Mouse (Mus musculus) CD4-positive, CD25-positive, alpha-beta regulatory T cell, adult 2 months (primary cell): ENCODE results near the gene Snx14.
A peak's percentile ranks its signal among the peaks of the same experiment; 100 is the strongest.

ENCODE experiments used
- DNase-seq: peaks from one replicate; pipeline ENCODE4 v3.0.0-alpha.2; 2012; ENCODE audit warnings: low read depth, low spot score

Snx14 gene

DNA sequence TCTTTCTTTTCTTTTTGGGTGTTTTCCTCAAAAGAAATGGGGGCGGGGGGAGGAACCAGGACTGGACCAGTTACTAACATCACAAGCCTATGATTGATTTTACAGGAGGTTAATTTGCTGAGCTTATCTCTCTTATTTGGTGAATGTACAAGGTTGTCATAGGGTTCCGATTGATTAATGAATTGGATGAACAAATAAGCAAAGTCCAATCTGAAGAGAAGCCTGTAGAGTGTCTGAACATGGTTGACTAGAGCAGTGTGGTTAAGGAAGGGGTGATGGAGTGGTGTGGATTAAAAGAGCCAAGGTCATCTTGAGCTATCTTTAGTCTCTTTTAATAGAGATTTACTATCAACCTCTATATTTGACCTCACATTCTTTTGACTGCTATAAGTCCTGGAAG lies 94.3 kb downstream of the Snx14 start:
- no peak for DNase-seq

DNA sequence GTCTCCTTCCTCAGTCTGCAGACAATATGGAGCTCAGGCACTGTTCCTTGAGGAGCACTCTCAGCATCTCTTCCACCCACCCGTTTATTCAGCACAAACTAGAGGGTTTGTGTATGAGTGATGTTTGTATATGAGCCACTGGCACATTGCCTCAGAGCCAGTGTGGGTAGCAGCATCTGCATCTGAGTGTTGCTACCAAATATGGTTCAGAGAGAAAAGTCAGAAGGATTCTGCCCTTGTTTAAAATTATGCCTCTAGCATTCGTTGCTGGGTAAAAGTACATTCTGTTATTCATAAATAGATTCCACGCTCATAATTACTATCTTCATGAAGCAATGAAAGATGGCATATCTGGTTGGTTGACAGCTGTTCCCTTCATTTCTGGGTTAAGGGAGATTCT lies 96.1 kb downstream of the Snx14 start:
- DNase-seq, result no peak

DNA sequence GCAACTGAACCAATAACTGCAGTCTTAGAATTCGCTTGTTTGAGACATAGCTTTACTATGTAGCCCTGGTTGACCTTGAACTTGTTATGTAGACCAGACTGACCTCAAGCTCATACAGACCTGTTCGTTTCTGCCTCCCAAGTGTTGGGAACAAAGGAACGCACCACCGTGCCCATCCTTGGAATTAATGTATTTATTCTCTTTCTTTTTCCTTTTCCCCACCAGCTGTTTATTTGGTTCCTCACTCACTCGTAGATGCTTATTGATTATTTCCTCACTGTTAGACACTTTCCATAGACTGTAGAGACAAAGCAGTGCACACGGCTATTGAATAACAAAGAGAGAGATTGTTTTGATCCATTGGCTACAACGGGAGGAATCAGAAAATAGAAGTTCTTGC lies 96.5 kb downstream of the Snx14 start:
- no peak for DNase-seq

DNA sequence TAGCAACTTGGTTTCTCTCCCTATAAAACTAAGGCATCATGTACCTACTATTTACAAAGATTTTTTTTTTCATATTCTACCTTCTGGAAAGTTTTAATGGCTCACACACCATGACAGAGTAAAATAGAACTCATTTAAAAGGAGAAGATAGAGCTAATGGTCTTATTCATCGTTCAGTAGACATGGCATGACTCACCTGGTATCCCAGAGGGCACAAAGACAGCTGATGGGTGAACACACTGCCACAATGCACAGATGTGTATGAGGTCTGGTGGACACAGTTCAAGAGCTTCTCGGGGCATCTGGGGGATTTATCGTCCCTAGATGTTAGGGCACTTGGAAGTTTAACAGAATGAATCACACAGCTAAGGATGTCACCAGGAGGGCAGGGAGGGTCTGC lies 97.9 kb downstream of the Snx14 start:
- no peak for DNase-seq

DNA sequence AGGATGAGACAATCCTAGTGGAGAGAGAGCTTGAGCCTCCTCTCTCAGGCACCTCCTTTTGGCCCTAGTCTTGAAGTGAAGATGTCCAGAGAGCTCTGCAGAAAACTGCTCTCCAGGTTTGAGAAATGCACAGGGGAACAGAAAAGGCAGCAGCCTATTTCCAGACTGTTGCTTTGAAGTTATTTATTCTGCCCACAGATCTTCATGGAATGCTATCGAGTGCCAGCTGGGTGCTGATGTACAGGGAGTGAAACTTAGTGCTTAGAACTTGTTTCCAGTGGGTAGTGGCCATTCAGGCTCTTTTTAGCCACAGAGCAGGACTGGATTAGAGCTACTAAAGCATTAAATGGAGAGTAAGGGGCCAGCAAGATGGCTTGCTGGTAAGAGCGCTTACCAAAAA lies 102.9 kb downstream of the Snx14 start:
- DNase-seq, result no peak

DNA sequence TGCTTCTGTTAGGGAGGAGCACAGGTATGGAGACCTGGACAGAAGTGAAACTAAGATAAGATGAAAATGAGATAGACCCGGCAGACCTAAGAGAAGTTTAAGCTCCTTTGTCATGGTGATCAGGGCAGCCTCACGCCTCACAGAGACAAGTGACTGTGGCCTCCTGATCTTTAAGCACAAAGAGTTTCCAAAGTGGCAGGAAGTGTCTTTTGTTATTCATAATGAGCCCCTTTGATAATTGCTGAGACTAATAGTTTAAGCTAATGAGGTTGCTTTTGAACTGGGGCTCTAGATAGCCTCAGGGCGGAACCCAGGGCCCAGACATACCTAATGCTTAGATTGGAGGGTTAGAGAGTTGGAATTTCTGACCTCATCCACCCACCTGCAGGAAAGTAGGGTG lies 106.3 kb downstream of the Snx14 start:
- peak; percentile 61 for DNase-seq

DNA sequence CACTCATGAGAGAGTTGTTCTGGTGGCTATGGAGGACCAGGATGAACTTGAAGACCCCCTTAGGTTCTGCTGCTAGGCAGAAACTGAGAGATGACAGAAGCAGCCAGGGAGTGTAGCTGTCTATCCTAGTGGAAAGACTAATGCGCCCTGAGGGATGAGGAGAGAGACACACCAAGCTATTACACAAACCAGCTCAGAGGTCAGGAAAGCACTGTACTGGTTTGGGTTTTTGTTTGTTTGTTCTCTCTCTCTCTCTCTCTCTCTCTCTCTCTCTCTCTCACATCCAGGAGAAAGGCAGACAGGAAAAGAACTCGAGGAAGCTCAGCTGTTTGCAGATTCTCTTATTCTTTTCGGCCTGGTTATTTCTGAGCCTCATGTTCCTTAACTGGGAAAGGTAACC lies 108.4 kb downstream of the Snx14 start:
- DNase-seq, result no peak

DNA sequence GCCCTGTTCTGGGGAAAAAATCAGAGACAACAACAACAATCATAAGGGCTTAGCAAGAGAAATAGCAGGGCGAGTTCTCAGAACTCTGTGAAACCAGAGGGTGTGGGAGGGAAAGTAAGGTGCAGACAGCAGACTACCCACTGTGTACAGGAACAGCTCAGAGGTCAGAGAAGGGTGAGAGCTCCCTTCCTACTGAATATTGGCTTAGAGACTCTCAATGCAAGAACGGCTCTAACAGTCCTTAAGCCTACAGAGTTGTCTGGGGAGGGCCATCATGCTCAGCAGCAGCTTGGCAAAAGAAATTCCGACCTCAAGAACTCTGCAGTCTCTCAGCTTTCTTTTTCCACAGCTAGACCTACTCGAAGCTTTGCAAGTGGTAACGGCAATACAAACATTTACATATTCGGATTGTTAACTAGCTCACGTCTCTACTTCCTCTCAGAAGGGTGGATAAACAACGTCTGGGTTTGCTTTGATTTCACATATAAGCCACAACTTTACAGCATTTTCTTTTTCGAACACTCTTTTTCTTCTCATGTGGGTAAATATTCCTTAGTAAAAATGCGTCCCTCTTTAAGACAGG lies 109.5 kb downstream of the Snx14 start:
- DNase-seq, result peak; percentile 74

DNA sequence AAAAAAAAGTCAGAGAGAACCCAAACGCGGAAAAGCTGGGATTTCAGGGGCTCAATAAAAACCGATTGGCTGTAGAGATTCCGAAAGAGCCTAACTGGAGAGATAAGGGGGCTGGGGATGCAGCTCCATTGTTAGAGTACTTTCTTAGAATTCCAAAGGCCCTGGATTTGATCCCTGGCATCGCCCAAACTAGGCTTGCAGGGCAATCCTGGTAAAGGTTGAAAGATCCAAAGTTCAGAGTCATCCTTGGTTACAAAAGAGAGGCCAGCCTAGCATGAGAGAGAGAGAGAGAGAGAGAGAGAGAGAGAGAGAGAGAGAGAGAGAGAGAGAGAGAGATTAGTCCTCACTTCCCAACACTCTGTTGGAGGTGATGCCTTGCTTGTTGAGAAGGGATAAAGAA lies 110.1 kb downstream of the Snx14 start:
- DNase-seq, result no peak

DNA sequence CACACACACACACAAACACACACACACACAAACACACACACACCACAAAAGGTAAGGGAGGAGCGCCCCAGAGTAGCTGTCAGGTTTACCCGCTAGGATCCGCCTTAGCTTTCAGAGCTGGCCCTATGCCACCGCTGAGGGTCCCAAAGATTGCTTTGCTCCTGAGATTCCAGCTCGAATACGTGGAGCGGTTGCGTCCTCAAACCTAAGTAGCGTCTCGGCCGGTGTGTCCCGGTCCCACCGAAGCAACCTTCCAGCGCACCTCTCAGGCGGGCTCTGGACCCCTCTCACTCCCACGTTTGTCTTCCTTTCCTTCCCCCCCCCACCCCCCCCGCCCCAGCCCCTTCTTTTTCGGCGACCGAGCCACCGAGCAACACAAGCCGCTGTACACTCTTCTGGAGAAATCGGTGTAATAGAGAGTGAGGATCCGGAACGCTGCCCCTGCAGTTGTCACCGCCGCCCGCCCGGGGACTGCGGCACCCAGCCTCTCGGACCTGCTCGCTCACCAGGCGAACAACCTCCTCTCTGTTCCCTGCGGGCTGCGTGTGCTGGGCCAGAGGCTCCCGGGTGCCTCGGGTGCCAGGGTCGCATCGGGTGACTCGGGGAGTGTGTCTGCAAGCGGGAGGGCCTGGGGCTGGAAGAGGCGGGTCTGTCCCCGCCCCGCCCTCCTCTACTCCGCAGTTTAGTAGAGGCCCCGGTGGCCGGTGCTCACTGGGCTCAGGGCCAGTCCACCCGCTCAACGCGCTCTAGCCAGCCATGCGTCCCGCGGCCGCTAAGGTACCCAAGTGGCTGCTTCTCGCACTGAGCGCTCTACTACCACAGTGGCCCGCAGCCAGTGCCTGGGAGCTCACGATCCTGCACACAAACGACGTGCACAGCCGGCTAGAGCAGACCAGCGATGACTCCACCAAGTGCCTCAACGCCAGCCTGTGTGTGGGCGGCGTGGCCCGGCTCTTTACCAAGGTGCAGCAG lies 111.5 kb downstream of the Snx14 start, which contains the start of gene Nt5e:
Gene Nt5e (plus strand): TSS at position 268 of the 972 bp plus-strand sequence.
- peak; percentile 75 for DNase-seq
